Mouse (Mus musculus): ENCODE results near the gene Snai3.

Snai3 gene

GRCm38 (mm10) chr8:122460524-122461472 is at the start of gene Snai3:
Snai3 (minus strand) TSS chr8:122460733.
- no peak for DNase-seq

DNA sequence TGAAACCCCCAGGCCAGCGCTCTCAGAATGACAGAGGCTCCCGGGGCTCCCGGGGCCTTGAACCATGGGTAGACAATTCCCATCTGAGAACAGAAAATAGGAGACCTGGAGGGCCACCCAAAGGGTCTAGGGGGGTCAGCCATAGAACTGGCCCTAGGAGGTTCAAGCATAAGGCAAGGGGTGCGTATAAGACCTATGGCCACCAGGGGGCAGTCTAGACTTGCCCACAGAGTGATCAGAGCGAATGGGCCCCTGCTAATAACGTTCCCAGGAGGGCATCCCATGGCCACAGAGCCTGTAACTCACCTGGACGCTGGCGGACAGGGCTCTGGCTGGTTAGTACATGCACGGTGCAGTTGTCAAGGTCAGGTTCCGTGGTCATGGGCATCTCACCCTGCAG is 40.3 kb upstream of the Snai3 start:
- DNase-seq = peak; percentile 61

- no peak for DNase-seq
Measured at GRCm38 (mm10) chr8:122497912-122498311, 37.4 kb upstream of the Snai3 start.

GRCm38 (mm10) chr8:122497016-122497734 is 36.6 kb upstream of the Snai3 start:
- no peak for DNase-seq

DNA sequence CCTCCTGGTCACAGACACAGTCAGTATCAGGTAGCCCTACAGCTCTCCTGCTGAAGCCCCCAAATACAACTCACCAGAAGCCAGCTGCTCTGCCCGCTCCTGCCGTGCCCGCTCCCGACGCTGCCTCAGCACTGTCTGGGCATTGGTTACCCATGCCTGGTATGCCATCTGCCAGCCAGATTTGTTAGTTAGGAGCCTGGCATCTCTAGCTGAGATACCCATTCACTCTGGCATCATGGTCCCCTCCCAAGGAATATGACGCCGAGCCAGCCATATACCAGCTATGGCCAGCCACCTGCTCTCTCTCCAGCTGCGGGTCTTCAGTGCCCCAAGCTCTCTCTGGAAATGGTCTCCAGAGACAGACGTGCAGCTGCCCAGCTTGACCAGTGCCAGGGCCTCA is 27.9 kb upstream of the Snai3 start:
- DNase-seq = peak; percentile 58

GRCm38 (mm10) chr8:122484831-122485230 is 24.3 kb upstream of the Snai3 start:
- DNase-seq = no peak

DNA sequence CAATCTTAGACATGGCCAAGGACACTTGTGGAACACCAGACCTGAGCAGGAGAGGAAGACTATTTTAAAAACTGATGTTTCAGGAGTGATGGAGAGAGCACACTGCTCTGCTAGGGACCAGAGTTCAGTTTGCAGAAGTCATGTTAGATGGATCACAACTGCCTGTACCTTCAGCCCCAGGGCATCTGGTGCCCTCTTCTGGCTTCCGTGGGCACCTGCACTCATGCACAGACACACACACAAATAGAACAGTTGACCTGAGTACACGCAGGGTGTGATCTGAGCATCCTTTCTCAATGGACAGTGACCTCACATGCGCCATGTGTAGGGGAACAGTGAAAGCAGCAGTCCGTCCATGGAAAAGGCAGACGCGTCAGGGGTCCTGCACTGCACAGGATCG is 23.3 kb upstream of the Snai3 start:
- DNase-seq = no peak

- DNase-seq = no peak
Measured at GRCm38 (mm10) chr8:122482448-122482847, 21.9 kb upstream of the Snai3 start.

GRCm38 (mm10) chr8:122475580-122476320 is 15.2 kb upstream of the Snai3 start, which contains the start of the genes Rnf166 and Ctu2:
Rnf166 (minus strand) TSS chr8:122476064.
Ctu2 (plus strand) TSS chr8:122476143.
- DNase-seq = peak; percentile 87

GRCm38 (mm10) chr8:122474951-122475560 is 14.5 kb upstream of the Snai3 start:
- peak; percentile 39 for DNase-seq

DNA sequence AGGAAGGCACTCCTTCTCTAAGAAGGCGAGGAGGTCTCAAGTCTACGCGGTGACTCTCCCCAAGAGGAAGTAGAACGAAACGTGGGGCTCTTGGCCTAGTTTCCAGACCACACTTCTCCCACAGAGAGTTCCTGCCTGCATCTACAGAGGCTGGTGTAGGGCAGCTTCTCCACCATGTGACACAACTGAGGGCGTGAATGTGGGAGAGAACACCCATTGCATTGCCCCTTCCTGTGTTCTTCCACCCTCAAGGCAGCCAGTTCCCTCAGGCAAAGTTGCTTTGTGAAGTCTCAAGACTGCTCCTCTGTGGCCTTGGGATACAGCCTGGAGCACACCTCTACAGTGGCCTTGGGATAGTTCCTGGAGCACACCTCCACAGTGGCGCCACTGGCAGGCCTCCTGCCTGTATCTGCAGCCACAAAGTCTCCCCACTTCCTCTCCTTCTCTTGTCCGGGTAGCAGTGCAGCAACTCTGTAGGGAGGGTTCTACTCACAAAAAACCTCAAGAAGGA is 13.4 kb upstream of the Snai3 start:
- DNase-seq = peak; percentile 68

DNA sequence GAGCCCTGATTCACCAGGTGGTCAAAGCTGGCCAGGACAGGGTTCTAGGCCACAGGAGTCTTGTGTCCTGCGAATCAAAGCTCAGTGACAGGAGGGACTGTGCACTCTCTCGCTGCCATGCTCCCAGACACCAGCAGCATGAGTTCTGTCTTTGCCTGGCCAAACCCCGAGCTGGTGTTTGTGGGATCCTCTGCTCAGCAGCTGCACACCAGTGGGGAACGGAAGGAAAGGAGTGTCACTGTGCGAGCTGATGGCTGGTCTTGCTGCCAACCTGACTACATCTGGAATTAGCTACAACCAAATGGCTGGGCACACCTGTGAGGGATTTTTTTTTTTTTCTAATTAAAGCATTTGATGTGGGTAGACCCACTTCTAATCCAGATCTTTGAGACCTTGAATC is 10.2 kb upstream of the Snai3 start:
- no peak for DNase-seq

GRCm38 (mm10) chr8:122469965-122470364 is 9.4 kb upstream of the Snai3 start:
- no peak for DNase-seq

- DNase-seq = no peak
Measured at GRCm38 (mm10) chr8:122469407-122469806, 8.9 kb upstream of the Snai3 start.

DNA sequence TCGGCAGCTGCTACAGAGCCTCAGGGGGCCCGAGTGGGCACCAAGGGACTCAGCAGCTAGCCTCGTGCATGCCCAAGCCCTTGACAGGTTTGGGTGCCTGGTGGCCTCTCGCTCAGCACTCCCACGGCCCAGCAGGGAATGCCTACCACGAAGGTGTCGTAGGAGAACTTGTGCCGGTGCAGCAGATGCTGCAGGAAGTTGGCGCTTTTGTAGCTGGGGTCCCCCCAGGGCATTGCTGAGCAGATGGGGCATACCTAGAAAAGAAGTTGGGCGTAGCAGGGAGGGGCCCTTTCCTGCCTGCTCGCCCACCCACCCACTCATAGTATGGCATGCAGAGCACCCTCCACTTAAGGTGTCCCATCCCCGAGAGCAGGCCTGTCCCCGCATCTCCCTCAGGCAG is 7.3 kb upstream of the Snai3 start:
- DNase-seq = no peak

DNA sequence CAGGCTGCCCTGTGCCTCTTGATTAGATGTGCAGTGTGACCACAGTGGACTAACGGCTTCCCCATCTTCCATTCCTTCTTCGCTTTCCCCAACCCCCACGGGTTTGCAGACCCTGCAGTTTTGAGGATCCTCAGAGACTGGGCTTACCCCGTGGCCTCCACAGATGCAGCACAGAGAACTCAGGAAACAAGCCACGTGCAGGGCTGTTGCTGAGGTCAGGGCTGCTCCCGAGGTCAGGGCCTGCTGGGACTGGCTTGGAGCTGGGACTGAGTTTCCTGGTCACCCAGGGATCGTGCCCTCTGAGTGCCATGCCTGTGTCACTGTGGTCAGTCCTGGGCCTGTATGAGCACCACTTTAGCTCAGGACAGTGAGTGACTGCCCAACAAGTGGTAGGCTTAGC is 4.5 kb upstream of the Snai3 start:
- no peak for DNase-seq

- DNase-seq = no peak
Measured at GRCm38 (mm10) chr8:122463651-122464640, 3.4 kb upstream of the Snai3 start.

- DNase-seq = no peak
Measured at GRCm38 (mm10) chr8:122462510-122462909, 2.0 kb upstream of the Snai3 start.

GRCm38 (mm10) chr8:122461473-122462148 is 1.1 kb upstream of the Snai3 start:
- peak; percentile 66 for DNase-seq

DNA sequence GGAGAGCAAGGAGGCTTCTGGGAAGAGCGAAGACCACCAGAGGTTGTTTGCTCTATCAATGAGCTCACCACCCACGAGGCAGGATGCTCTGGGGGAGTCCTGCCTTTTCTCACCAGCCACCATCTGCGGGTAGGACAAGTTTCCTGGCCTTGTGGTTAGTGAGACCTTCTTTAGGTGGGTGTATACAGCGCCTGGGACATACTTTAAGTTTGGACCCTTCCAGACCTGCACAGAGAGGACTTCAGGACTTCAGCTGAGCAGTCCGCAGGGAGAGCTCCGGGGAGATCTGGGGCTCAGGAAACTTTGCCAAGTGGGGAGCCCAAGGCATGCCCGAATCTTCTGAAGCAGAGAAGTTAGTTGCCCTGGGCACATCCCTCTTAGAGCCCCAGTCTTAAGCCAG is 543 bp downstream of the Snai3 start:
- no peak for DNase-seq
